Mouse (Mus musculus) E14TG2a.4 (cell line): ENCODE data around the gene Gm5483.
"Not testable (repeated sequence)": the region's sequence is repeated elsewhere in the genome, so short reads cannot be mapped to it uniquely, and the experiment has no call there.

Experiments used
- H3K27me3 ChIP-seq: 2 replicates; pipeline ENCODE4 v1.6.1; 2014; ENCODE audit warnings: low read length, control low read depth; ENCODE audit not compliant: insufficient read depth
- H3K36me3 ChIP-seq: 2 replicates; pipeline ENCODE4 v1.6.1; 2014; ENCODE audit warnings: low read length, control low read depth; ENCODE audit not compliant: insufficient read depth
- H3K4me1 ChIP-seq: replicated peaks from 2 replicates; pipeline ENCODE4 v1.6.1; 2014; ENCODE audit warnings: low read depth, low read length, control low read depth
- H3K4me3 ChIP-seq: replicated peaks from 2 replicates; pipeline ENCODE4 v1.5.1; 2014; ENCODE audit warnings: mild to moderate bottlenecking, low read length
- H3K9me3 ChIP-seq: 2 replicates; pipeline ENCODE4 v1.6.1; 2014; ENCODE audit warnings: low read length, control low read depth
- CTCF ChIP-seq: conservative IDR thresholded peaks from 2 replicates; pipeline ENCODE4 v1.5.1; 2014; ENCODE audit warnings: low read length
- NANOG ChIP-seq: IDR thresholded peaks from 2 replicates; pipeline ENCODE4 v1.6.1; 2014; ENCODE audit warnings: borderline replicate concordance, low read length, mixed read lengths
- POU5F1 ChIP-seq: IDR thresholded peaks from 2 replicates; pipeline ENCODE4 v1.6.1; 2014; ENCODE audit warnings: low read length, borderline replicate concordance

Gene Gm5483

GRCm38 (mm10) chr16:36209967-36210453 lies 26.0 kb downstream of the Gm5483 start, which contains the start of gene Gm5416:
TSS of gene Gm5416 (plus strand) at chr16:36210403.
- Histone ChIP-seq H3K9me3 (no peaks in the 10 kb centered on the region), H3K4me1 (peaks cover 16% of the 10 kb centered on the region), H3K36me3 (no peaks in the 10 kb centered on the region), H3K4me3 (no peak within 1 kb of the TSS), H3K27me3 (no peaks in the 10 kb centered on the region)
- TF ChIP-seq POU5F1 = no peak
- no peak for TF ChIP-seq CTCF
- TF ChIP-seq NANOG = no peak

GRCm38 (mm10) chr16:36221168-36221567 lies 37.2 kb downstream of the Gm5483 start, which contains the start of gene 2010005H15Rik:
TSS of gene 2010005H15Rik (plus strand) at chr16:36221468.
- H3K4me3 ChIP-seq, H3K36me3 ChIP-seq, H3K27me3 ChIP-seq, H3K4me1 ChIP-seq: not testable (repeated sequence)
- H3K9me3 ChIP-seq = peaks cover 32% of the 10 kb centered on the region
